Mouse (Mus musculus) limb, embryonic 14.5 days (tissue): ENCODE measurements around the gene Mctp2. TPM values are rescaled to one million over a fixed set of nuclear protein-coding genes. Genes with fewer than 3 reads are reported as not detected.
"Not testable (repeated sequence)": the region's sequence is repeated elsewhere in the genome, so short reads cannot be mapped to it uniquely, and the experiment has no call there.

Source experiments
- ATAC-seq: fragments of 200-750 bp; cut with Nextera tagmentation; 2 replicates; pipeline ENCODE4 v1.8.0; 2017; ENCODE audit warnings: low read depth, moderate number of reproducible peaks, moderate TSS enrichment; ENCODE audit not compliant: low FRiP score
- DNase-seq: peaks from one replicate; pipeline ENCODE4 v3.0.0-alpha.2; 2015; ENCODE audit warnings: low spot score
- H3K27ac ChIP-seq: fragments of 300-500 bp; sonication (generic); replicated peaks from 2 replicates; pipeline ENCODE4 v1.5.1; 2014; ENCODE audit warnings: low read depth, mild to moderate bottlenecking, low read length, moderate library complexity, mixed read lengths
- H3K27me3 ChIP-seq: fragments of 300-500 bp; sonication (generic); 2 replicates; pipeline ENCODE4 v1.6.1; 2014; ENCODE audit warnings: low read length, mixed read lengths; ENCODE audit not compliant: control insufficient read depth, insufficient read depth
- H3K36me3 ChIP-seq: fragments of 300-500 bp; sonication (generic); 2 replicates; pipeline ENCODE4 v1.6.1; 2014; ENCODE audit warnings: mild to moderate bottlenecking, low read length, moderate library complexity, mixed read lengths; ENCODE audit not compliant: control insufficient read depth, insufficient read depth
- H3K4me1 ChIP-seq: fragments of 300-500 bp; sonication (generic); 2 replicates; pipeline ENCODE4 v1.6.1; 2014; ENCODE audit warnings: antibody characterized with exemption, low read length, mixed read lengths; ENCODE audit not compliant: control insufficient read depth, insufficient read depth
- H3K4me2 ChIP-seq: fragments of 300-500 bp; sonication (generic); replicated peaks from 2 replicates; pipeline ENCODE4 v1.6.1; 2014; ENCODE audit warnings: low read depth, mild to moderate bottlenecking, low read length, moderate library complexity; ENCODE audit not compliant: severe bottlenecking
- H3K4me3 ChIP-seq: fragments of 300-500 bp; sonication (generic); replicated peaks from 2 replicates; pipeline ENCODE4 v1.5.1; 2014; ENCODE audit warnings: low read length
- H3K9ac ChIP-seq: fragments of 300-500 bp; sonication (generic); 2 replicates; pipeline ENCODE4 v1.6.1; 2014; ENCODE audit warnings: mild to moderate bottlenecking, low read depth, low read length, moderate library complexity; ENCODE audit not compliant: severe bottlenecking
- H3K9me3 ChIP-seq: fragments of 300-500 bp; sonication (generic); 2 replicates; pipeline ENCODE4 v1.6.1; 2016; ENCODE audit warnings: low read length; ENCODE audit not compliant: control insufficient read depth
- POLR2A ChIP-seq: fragments of 200-500 bp; IDR thresholded peaks from 2 replicates; pipeline ENCODE4 v1.8.0; 2012; ENCODE audit warnings: inconsistent platforms, mild to moderate bottlenecking, moderate library complexity, borderline replicate concordance; ENCODE audit not compliant: insufficient read depth, insufficient read length; ENCODE audit errors: extremely low read depth
- WGBS: fragments of 180-500 bp; shearing (Covaris S2); extraction: QIAGEN DNeasy Blood & Tissue Kit; methylation state at CpG from one replicate; pipeline ENCODE4 v1.1.7; 2014; 5-methylcytosine and 5-hydroxymethylcytosine counted together
- polyA plus RNA-seq, 2 experiments: library from polyadenylated mRNA; depleted of rRNA in 1 of 2; stranded (reverse) in 1 of 2; unstranded in 1 of 2; fragments of >200 nt; fragmentation: Nextera tagmentation in 1 of 2; extraction: Ambion mirVana in 1 of 2; gene quantifications; 2 replicates each; pipeline versions ENCODE4 v1.2.1 to v1.2.3; 2012 to 2014

Mctp2 gene
- polyA plus RNA-seq, 2 experiments: 0.47 to 0.89 TPM

DNA sequence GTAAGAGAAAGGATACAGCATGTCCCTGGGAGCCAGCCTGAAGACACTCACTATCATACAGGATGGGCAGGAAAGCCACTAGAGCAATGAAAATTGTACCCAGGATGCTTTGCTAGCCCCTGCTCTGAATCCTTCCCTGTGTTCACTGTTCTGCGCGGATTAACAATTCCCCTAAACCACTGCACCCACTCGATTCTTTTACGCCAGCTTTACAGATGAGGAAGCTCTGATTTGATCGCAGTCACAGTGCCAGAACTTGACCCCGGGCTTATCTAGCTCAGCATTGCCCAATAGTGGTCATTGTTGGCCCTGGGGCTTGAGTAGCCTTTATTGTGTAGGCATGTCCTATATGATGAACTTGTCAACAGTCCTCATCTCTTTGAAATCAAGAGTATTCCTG lies 34.9 kb downstream of the Mctp2 start:
- H3K9me3 ChIP-seq: no peaks in the 10 kb centered on the region
- no peaks in the 10 kb centered on the region for H3K27me3 ChIP-seq
- DNase-seq (no peak), ATAC-seq (no peak)
- no peak overlapping the region for H3K27ac ChIP-seq
- H3K9ac ChIP-seq: no peak overlapping the region
- TF ChIP-seq POLR2A: no peak
- H3K36me3 ChIP-seq: no peaks in the 10 kb centered on the region
- no peaks in the 10 kb centered on the region for H3K4me1 ChIP-seq
- H3K4me3 ChIP-seq: no peak overlapping the region
- WGBS: 85% methylated on average over 6 of the region's 6 CpGs
- H3K4me2 ChIP-seq: no peak overlapping the region

DNA sequence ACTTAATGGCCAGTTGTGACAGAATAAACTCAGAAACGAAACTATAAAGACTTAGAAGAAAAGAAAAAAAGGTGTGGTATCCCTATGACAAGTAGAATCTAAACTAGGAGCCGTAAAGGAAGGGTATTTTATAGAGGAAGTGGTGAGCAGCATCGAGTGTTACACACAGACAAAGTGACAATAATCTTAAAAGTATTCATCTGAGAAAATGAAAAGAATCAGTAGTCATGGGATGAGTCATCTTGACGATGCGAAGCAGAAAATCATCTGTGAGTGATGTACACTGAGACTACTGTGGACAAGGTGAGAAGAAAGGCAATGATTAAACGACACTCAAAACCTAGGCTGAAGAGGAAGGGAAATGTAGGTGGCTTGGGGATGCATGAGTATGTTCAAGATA lies 36.4 kb downstream of the Mctp2 start:
- H3K4me3 ChIP-seq: no peak overlapping the region

GRCm38 (mm10) chr7:72260766-72261655 lies 45.4 kb downstream of the Mctp2 start:
- DNase-seq (no peak), ATAC-seq (no peak)
- Histone ChIP-seq H3K4me3 (no peak overlapping the region), H3K9me3 (no peaks in the 10 kb centered on the region), H3K4me2 (no peak overlapping the region), H3K27ac (no peak overlapping the region), H3K9ac (no peak overlapping the region), H3K36me3 (no peaks in the 10 kb centered on the region), H3K4me1 (no peaks in the 10 kb centered on the region), H3K27me3 (no peaks in the 10 kb centered on the region)
- no peak for TF ChIP-seq POLR2A
- 90% methylated on average over 8 of the region's 8 CpGs for WGBS

More for the DNA sequence above, 36.4 kb downstream of the Mctp2 start:
- Histone ChIP-seq H3K9me3 (no peaks in the 10 kb centered on the region), H3K27ac (no peak overlapping the region), H3K9ac (no peak overlapping the region), H3K27me3 (no peaks in the 10 kb centered on the region), H3K4me2 (no peak overlapping the region), H3K36me3 (no peaks in the 10 kb centered on the region), H3K4me1 (no peaks in the 10 kb centered on the region)
- 83% methylated on average over 6 of the region's 6 CpGs for WGBS
- ATAC-seq (no peak), DNase-seq (no peak)
- TF ChIP-seq POLR2A: no peak

GRCm38 (mm10) chr7:72259045-72259444 lies 47.4 kb downstream of the Mctp2 start:
- Histone ChIP-seq H3K9ac (no peak overlapping the region), H3K27me3 (no peaks in the 10 kb centered on the region), H3K9me3 (no peaks in the 10 kb centered on the region), H3K36me3 (no peaks in the 10 kb centered on the region), H3K4me1 (no peaks in the 10 kb centered on the region), H3K4me2 (no peak overlapping the region), H3K4me3 (no peak overlapping the region), H3K27ac (no peak overlapping the region)
- no peak for TF ChIP-seq POLR2A
- DNase-seq: no peak
- no peak for ATAC-seq
- WGBS: 90% methylated on average over 10 of the region's 10 CpGs

GRCm38 (mm10) chr7:72250326-72250725 lies 56.1 kb downstream of the Mctp2 start:
- not testable (repeated sequence) for H3K4me1 ChIP-seq, H3K36me3 ChIP-seq, H3K9me3 ChIP-seq, H3K4me3 ChIP-seq, H3K9ac ChIP-seq, H3K27ac ChIP-seq, ATAC-seq, H3K4me2 ChIP-seq, H3K27me3 ChIP-seq, DNase-seq
- 95% methylated on average over 8 of the region's 9 CpGs for WGBS

DNA sequence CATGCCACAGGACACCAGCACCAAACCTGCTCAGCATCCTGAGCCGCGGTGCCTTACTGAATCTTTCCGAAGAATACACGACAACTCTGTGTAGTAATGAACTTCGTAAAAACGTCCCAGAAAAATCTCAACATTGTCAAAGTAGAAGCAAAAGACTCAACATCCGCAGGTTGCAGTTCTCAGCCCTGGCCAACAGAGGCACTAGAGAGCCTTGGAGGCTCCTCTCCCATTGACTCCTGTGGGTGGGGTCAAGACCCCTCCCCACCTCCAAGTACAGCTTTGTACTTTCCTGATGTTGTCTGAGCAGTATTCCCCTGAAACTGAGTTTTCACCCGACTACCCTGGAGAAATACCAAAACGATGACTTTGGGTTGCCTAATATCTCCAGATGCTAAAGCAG lies 65.1 kb downstream of the Mctp2 start:
- no peaks in the 10 kb centered on the region for H3K36me3 ChIP-seq
- no peaks in the 10 kb centered on the region for H3K9me3 ChIP-seq
- H3K27ac ChIP-seq: no peak overlapping the region
- no peak overlapping the region for H3K4me3 ChIP-seq
- no peaks in the 10 kb centered on the region for H3K4me1 ChIP-seq
- ATAC-seq: no peak
- no peak for DNase-seq
- no peaks in the 10 kb centered on the region for H3K27me3 ChIP-seq
- no peak overlapping the region for H3K4me2 ChIP-seq
- 92% methylated on average over 9 of the region's 9 CpGs for WGBS
- no peak for TF ChIP-seq POLR2A
- no peak overlapping the region for H3K9ac ChIP-seq
